Mouse (Mus musculus) neutrophil, adult 5-6 weeks (primary cell): ENCODE measurements around the gene Trim38. TPM values are rescaled to one million over a fixed set of nuclear protein-coding genes. Genes with fewer than 3 reads are reported as not detected.
A peak's percentile ranks its signal among the peaks of the same experiment; 100 is the strongest.

Experiments
- ATAC-seq: fragments of 151-379, 151-347 bp; 2 replicates; pipeline ENCODE4 v1.8.0; 2017; ENCODE audit warnings: mild to moderate bottlenecking, moderate TSS enrichment; ENCODE audit not compliant: insufficient number of reproducible peaks, poor library complexity, low FRiP score, severe bottlenecking; ENCODE audit errors: extremely low read depth
- total RNA-seq: library from RNA; stranded (forward); fragments of 200-1000 nt; gene quantifications from 2 replicates; pipeline ENCODE4 v1.2.3, GENCODE M21; 2017

The Trim38 gene
- total RNA-seq, 1 experiment from 2014 or later: not detected

GRCm38 (mm10) chr13:23745381-23746161 lies 24.1 kb upstream of the Trim38 start, which contains the start of gene Hist1h3c:
TSS of gene Hist1h3c (minus strand) at chr13:23745602.
- ATAC-seq: peak; percentile 64

- peak; percentile 89 for ATAC-seq
Measured at GRCm38 (mm10) chr13:23746201-23747080, 23.3 kb upstream of the Trim38 start, which contains the start of gene Hist1h2bb. TSS of gene Hist1h2bb (plus strand) at chr13:23746734.

- ATAC-seq: no peak
Measured at GRCm38 (mm10) chr13:23747081-23747891, 22.4 kb upstream of the Trim38 start.

GRCm38 (mm10) chr13:23747892-23748288 lies 21.8 kb upstream of the Trim38 start:
- ATAC-seq: no peak

GRCm38 (mm10) chr13:23749563-23750121 lies 20.1 kb upstream of the Trim38 start:
- no peak for ATAC-seq

- peak; percentile 51; the same call in 1 of the 2 replicates for ATAC-seq
Measured at GRCm38 (mm10) chr13:23750839-23751477, 18.8 kb upstream of the Trim38 start, which contains the start of gene Hist1h2ab. TSS of gene Hist1h2ab (plus strand) at chr13:23751126.

GRCm38 (mm10) chr13:23751478-23751956 lies 18.2 kb upstream of the Trim38 start:
- ATAC-seq: no peak

GRCm38 (mm10) chr13:23752067-23752741 lies 17.5 kb upstream of the Trim38 start, which contains the start of gene Hist1h3b:
TSS of gene Hist1h3b (plus strand) at chr13:23752267.
- peak; percentile 63 for ATAC-seq

GRCm38 (mm10) chr13:23752742-23753172 lies 17.0 kb upstream of the Trim38 start:
- ATAC-seq: no peak

- no peak for ATAC-seq
Measured at GRCm38 (mm10) chr13:23753314-23754078, 16.2 kb upstream of the Trim38 start.

GRCm38 (mm10) chr13:23755000-23755399 lies 14.7 kb upstream of the Trim38 start:
- no peak for ATAC-seq

GRCm38 (mm10) chr13:23756790-23757189 lies 12.9 kb upstream of the Trim38 start, which contains the start of gene Hist1h4b:
TSS of gene Hist1h4b (plus strand) at chr13:23757013.
- ATAC-seq: peak; percentile 52

- ATAC-seq: no peak
Measured at GRCm38 (mm10) chr13:23757211-23757773, 12.4 kb upstream of the Trim38 start.

GRCm38 (mm10) chr13:23757921-23758320 lies 11.8 kb upstream of the Trim38 start:
- ATAC-seq: no peak

- no peak for ATAC-seq
Measured at GRCm38 (mm10) chr13:23759251-23759771, 10.4 kb upstream of the Trim38 start.

GRCm38 (mm10) chr13:23759916-23760239 lies 9.8 kb upstream of the Trim38 start:
- ATAC-seq: no peak
